Mouse (Mus musculus): ENCODE measurements around the gene Pygm. TPM values are rescaled to one million over a fixed set of nuclear protein-coding genes. Genes with fewer than 3 reads are reported as not detected.

Pygm gene
- polyA plus RNA-seq, 1 experiment from 2014 or later, result 7.3 TPM

DNA sequence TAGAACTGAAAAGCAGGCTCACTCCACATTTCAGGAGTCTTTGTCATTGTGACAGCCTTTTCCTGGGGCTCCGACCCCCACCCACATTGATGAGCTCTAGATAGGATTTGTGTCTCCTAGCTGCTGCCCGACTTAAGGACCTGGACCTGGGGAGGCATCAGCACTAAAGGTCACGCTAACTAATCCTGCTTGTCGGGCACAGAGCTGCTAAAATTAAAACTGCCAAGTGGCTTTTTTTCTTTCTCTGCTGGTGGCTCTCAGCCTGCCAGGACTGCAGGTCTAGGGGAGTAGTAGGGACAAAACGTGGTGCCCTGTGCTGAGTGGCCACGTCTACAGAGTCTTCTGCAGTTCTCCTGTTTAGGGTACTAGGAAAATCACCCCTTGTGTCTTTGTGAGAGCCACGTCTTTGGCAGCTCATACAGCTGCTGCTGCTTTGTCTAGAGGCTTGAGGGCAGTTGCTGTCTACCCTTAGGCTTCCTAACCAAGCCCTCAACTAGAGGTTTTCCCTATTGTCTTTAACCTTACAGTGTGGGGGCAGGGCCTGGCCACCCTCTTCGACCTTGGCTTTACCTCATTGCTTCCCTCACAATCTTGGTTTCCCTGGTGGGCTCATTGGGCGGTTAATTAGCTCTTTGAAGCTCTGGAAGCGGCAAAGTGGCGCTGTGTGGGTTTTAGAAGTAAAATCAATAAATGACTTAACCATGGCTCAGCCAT, 6.7 kb upstream of the Pygm start:
- Histone ChIP-seq H3K27ac (ENCODE audit: low read length) (no peak overlapping the region), H3K4me3 (ENCODE audit: low read depth, low read length) (no peak overlapping the region), H3K36me3 (ENCODE audit: control insufficient read depth, insufficient read depth, low read length) (peaks cover 48% of the 10 kb centered on the region), H3K9ac (ENCODE audit: low read depth, low read length) (no peak overlapping the region), H3K4me1 (ENCODE audit: control insufficient read depth, insufficient read depth, low read length) (no peaks in the 10 kb centered on the region), H3K4me2 (ENCODE audit: low read length) (no peak overlapping the region), H3K27me3 (ENCODE audit: control insufficient read depth, insufficient read depth, low read depth, low read length) (no peaks in the 10 kb centered on the region), H3K9me3 (replicated peaks; ENCODE audit: control insufficient read depth, low read length, poor library complexity, severe bottlenecking) (no peaks in the 10 kb centered on the region)
- 47% methylated on average over 11 of the region's 11 CpGs for WGBS
- ATAC-seq, result no peak

DNA sequence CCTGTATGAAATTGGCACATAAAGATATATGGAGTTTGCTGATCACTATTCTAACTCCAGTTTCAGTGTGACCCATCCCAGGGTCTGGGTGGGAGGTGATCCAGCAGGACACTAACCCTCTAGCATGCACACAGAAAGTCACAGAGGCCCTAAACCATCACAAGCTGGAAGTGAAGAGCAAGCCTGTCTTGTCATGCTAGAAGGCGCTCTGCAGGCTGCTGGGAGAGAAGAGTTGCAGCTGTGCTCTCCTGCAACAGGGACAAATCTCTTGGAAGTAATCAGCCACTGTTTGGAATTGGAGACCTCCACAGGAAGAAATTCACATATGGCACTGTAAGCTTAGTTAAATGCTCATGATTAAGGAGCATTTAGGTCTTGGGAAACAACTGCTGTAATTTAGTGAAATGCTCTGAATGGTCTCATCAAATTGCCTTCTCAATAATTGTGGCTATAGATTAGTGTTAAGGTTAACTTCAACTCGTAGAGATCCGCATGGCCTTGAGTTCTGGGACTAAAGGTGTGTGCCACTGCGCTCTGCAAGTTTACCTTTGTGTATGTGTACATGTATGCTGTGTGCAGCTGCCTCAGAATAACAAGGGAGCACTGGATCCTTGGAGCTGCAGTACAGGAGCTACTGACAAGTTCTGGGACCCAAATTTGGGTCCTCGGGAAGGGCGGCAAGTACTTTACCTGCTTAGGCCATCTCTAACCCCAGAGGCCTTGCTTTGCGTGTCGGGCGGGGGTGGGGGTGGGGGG, 3.6 kb upstream of the Pygm start:
- Histone ChIP-seq H3K4me3 (ENCODE audit: low read depth, low read length) (no peak overlapping the region), H3K36me3 (ENCODE audit: control insufficient read depth, insufficient read depth, low read length) (peaks cover 23% of the 10 kb centered on the region), H3K9me3 (replicated peaks; ENCODE audit: control insufficient read depth, low read length, poor library complexity, severe bottlenecking) (no peaks in the 10 kb centered on the region), H3K4me2 (ENCODE audit: low read length) (no peak overlapping the region), H3K9ac (ENCODE audit: low read depth, low read length) (no peak overlapping the region), H3K27me3 (ENCODE audit: control insufficient read depth, insufficient read depth, low read depth, low read length) (no peaks in the 10 kb centered on the region), H3K4me1 (ENCODE audit: control insufficient read depth, insufficient read depth, low read length) (no peaks in the 10 kb centered on the region; the same call in 1 of the 2 replicates), H3K27ac (ENCODE audit: low read length) (no peak overlapping the region)
- whole genome bisulfite sequencing, result 96% methylated on average over 9 of the region's 9 CpGs
- ATAC-seq, result no peak

DNA sequence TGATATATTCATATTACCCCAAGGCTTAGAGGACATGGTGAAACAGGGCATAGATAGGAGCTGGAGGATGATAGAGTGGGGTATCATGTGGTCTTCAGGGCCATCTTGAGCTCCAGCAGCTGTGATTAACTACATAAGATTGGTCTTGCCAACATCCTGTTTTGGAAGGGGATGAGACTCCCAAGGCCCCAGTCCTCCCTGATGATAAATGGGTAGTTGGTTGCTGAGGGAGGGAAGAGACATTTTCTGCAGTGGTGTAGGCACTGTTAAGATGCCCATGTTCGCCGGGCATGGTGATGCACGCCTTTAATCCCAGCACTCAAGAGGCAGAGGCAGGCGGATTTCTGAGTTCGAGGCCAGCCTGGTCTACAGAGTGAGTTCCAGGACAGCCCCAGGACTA, 3.0 kb upstream of the Pygm start:
- peaks cover 17% of the 10 kb centered on the region for H3K36me3 ChIP-seq (ENCODE audit: control insufficient read depth, insufficient read depth, low read length)
- 93% methylated on average over 5 of the region's 5 CpGs for WGBS
- H3K27ac ChIP-seq (ENCODE audit: low read length), result no peak overlapping the region
- H3K9ac ChIP-seq (ENCODE audit: low read depth, low read length), result no peak overlapping the region
- no peaks in the 10 kb centered on the region; the same call in 1 of the 2 replicates for H3K4me1 ChIP-seq (ENCODE audit: control insufficient read depth, insufficient read depth, low read length)
- H3K9me3 ChIP-seq (replicated peaks; ENCODE audit: control insufficient read depth, low read length, poor library complexity, severe bottlenecking), result no peaks in the 10 kb centered on the region
- no peak overlapping the region for H3K4me2 ChIP-seq (ENCODE audit: low read length)
- ATAC-seq, result no peak
- H3K4me3 ChIP-seq (ENCODE audit: low read depth, low read length), result no peak overlapping the region
- no peaks in the 10 kb centered on the region for H3K27me3 ChIP-seq (ENCODE audit: control insufficient read depth, insufficient read depth, low read depth, low read length)

DNA sequence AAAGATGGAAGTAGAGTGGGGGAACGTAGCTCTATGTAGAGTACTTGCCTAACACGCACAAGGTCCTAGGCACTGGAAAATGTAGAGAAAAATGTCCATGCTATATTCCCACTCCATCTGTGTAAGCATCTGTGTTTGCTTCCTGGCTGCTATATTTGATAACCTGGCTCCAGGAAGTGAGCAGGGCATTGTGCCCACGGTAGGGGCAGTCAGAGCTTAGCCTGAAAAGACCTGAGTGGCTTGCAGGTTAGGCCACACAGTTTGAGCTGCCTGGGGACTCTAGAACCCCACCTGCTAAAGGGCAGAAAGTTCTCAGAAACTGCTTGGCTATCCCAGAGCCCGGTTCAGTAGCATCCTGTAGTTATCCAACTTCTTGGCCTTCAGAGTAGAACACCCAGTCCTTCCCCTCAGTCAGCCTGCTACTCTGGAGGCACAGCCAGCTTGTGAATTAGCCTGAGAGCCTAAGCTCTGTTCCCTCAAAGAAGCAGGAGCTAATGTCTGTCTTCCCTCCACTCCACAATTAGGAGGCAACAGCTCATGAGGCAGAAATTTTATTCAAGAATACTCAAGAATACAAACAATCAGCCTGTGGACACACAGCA, 1.8 kb upstream of the Pygm start:
- H3K4me3 ChIP-seq (ENCODE audit: low read depth, low read length), result no peak overlapping the region
- no peak for ATAC-seq
- WGBS, result 82% methylated on average over 4 of the region's 4 CpGs
- H3K27ac ChIP-seq (ENCODE audit: low read length), result no peak overlapping the region
- H3K27me3 ChIP-seq (ENCODE audit: control insufficient read depth, insufficient read depth, low read depth, low read length), result no peaks in the 10 kb centered on the region
- H3K36me3 ChIP-seq (ENCODE audit: control insufficient read depth, insufficient read depth, low read length), result 0 out of 2 replicates have a peak, but pooled peaks cover 5% of the 10 kb centered on the region
- no peaks in the 10 kb centered on the region for H3K9me3 ChIP-seq (replicated peaks; ENCODE audit: control insufficient read depth, low read length, poor library complexity, severe bottlenecking)
- no peak overlapping the region for H3K9ac ChIP-seq (ENCODE audit: low read depth, low read length)
- H3K4me2 ChIP-seq (ENCODE audit: low read length), result no peak overlapping the region
- no peaks in the 10 kb centered on the region; the same call in 1 of the 2 replicates for H3K4me1 ChIP-seq (ENCODE audit: control insufficient read depth, insufficient read depth, low read length)

DNA sequence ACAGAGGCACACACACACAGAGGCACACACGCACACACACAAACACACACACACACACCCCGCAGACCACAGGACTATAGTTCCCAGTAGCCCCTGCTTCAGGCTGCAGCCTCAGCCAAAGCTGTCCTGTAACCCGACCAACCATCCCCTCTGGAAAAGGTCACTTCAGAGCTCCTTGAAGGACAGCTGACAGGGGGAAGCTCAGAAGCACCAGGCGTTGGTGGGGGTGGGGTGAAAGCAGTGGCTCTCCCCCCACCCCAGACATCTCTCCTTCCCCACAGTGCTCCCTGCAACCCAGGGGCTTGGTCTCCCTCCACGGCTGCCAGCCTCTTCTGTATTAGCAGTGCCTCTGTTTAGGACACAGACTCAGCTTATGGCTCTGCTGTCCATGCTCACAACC, 729 bp upstream of the Pygm start:
- H3K9ac ChIP-seq (ENCODE audit: low read depth, low read length), result no peak overlapping the region
- WGBS, result 42% methylated on average over 5 of the region's 5 CpGs
- H3K9me3 ChIP-seq (replicated peaks; ENCODE audit: control insufficient read depth, low read length, poor library complexity, severe bottlenecking), result no peaks in the 10 kb centered on the region
- no peaks in the 10 kb centered on the region for H3K36me3 ChIP-seq (ENCODE audit: control insufficient read depth, insufficient read depth, low read length)
- no peak for ATAC-seq
- H3K4me1 ChIP-seq (ENCODE audit: control insufficient read depth, insufficient read depth, low read length), result no peaks in the 10 kb centered on the region; the same call in 1 of the 2 replicates
- no peaks in the 10 kb centered on the region for H3K27me3 ChIP-seq (ENCODE audit: control insufficient read depth, insufficient read depth, low read depth, low read length)
- no peak overlapping the region for H3K4me3 ChIP-seq (ENCODE audit: low read depth, low read length)
- no peak overlapping the region for H3K27ac ChIP-seq (ENCODE audit: low read length)
- no peak overlapping the region for H3K4me2 ChIP-seq (ENCODE audit: low read length)

DNA sequence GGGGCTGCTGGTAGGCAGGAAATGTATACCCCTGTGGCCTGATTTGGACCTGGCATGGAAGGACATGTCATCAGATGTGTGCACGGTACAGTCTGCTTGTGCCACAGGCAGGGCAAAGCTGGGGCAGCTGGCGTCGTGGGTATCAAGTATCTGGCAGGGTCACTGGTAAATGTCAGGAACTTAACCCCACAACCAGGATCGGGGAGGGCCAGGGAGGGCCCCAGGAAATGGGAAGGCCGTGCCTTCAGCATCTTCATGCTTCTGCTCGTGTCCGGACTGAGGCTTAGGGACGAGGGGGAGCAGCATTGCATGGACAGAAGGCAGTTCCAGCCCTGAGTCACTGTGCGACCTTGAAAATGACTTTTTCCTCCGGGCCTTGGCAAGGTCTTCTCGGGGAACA, 755 bp downstream of the Pygm start:
- Histone ChIP-seq H3K36me3 (ENCODE audit: control insufficient read depth, insufficient read depth, low read length) (no peaks in the 10 kb centered on the region), H3K9me3 (replicated peaks; ENCODE audit: control insufficient read depth, low read length, poor library complexity, severe bottlenecking) (no peaks in the 10 kb centered on the region), H3K27ac (ENCODE audit: low read length) (no peak overlapping the region), H3K27me3 (ENCODE audit: control insufficient read depth, insufficient read depth, low read depth, low read length) (no peaks in the 10 kb centered on the region), H3K4me2 (ENCODE audit: low read length) (no peak overlapping the region), H3K4me3 (ENCODE audit: low read depth, low read length) (no peak overlapping the region), H3K9ac (ENCODE audit: low read depth, low read length) (no peak overlapping the region), H3K4me1 (ENCODE audit: control insufficient read depth, insufficient read depth, low read length) (peaks cover 7% of the 10 kb centered on the region)
- WGBS, result 87% methylated on average over 11 of the region's 11 CpGs
- no peak for ATAC-seq

DNA sequence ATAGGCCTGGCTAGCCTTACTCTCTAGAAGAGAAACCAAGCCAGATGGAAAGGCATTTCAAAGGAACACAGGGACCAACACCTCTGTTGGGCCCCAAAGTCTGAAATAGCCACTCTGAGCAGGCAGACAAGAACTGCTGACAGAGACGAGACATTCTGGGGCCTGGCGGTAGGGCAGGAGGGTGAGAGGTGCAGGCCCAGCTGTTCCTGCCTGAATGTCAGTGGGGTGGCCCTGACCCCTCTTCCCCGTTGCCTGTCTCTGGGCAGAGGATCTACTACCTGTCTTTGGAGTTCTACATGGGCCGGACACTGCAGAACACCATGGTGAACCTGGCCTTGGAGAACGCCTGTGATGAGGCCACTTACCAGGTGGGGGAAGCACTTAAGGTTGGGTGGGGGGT, 1.2 kb downstream of the Pygm start:
- 83% methylated on average over 5 of the region's 5 CpGs for WGBS
- ATAC-seq, result no peak
- Histone ChIP-seq H3K4me3 (ENCODE audit: low read depth, low read length) (no peak overlapping the region), H3K27ac (ENCODE audit: low read length) (no peak overlapping the region), H3K4me2 (ENCODE audit: low read length) (no peak overlapping the region), H3K4me1 (ENCODE audit: control insufficient read depth, insufficient read depth, low read length) (peaks cover 8% of the 10 kb centered on the region), H3K9ac (ENCODE audit: low read depth, low read length) (no peak overlapping the region), H3K36me3 (ENCODE audit: control insufficient read depth, insufficient read depth, low read length) (no peaks in the 10 kb centered on the region), H3K27me3 (ENCODE audit: control insufficient read depth, insufficient read depth, low read depth, low read length) (no peaks in the 10 kb centered on the region), H3K9me3 (replicated peaks; ENCODE audit: control insufficient read depth, low read length, poor library complexity, severe bottlenecking) (no peaks in the 10 kb centered on the region)

DNA sequence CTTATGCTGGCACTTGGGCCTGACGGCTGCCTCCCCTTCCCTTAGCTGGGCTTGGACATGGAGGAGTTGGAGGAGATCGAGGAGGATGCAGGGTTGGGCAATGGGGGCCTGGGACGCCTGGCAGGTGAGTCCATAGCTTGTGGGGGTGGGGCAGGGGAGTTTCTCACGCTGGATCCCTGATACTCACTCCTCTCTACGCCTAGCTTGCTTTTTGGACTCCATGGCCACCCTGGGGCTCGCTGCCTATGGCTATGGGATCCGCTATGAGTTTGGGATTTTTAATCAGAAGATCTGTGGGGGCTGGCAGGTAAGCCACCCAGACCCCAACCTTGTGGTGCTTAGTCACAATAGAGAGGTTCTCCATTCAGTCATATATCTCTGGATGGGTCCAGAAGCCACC, 1.6 kb downstream of the Pygm start:
- H3K27me3 ChIP-seq (ENCODE audit: control insufficient read depth, insufficient read depth, low read depth, low read length), result no peaks in the 10 kb centered on the region
- no peak overlapping the region for H3K4me3 ChIP-seq (ENCODE audit: low read depth, low read length)
- H3K9me3 ChIP-seq (replicated peaks; ENCODE audit: control insufficient read depth, low read length, poor library complexity, severe bottlenecking), result no peaks in the 10 kb centered on the region
- 89% methylated on average over 7 of the region's 7 CpGs for WGBS
- peaks cover 8% of the 10 kb centered on the region for H3K4me1 ChIP-seq (ENCODE audit: control insufficient read depth, insufficient read depth, low read length)
- ATAC-seq, result no peak
- no peak overlapping the region for H3K4me2 ChIP-seq (ENCODE audit: low read length)
- no peak overlapping the region for H3K9ac ChIP-seq (ENCODE audit: low read depth, low read length)
- no peaks in the 10 kb centered on the region for H3K36me3 ChIP-seq (ENCODE audit: control insufficient read depth, insufficient read depth, low read length)
- H3K27ac ChIP-seq (ENCODE audit: low read length), result no peak overlapping the region

DNA sequence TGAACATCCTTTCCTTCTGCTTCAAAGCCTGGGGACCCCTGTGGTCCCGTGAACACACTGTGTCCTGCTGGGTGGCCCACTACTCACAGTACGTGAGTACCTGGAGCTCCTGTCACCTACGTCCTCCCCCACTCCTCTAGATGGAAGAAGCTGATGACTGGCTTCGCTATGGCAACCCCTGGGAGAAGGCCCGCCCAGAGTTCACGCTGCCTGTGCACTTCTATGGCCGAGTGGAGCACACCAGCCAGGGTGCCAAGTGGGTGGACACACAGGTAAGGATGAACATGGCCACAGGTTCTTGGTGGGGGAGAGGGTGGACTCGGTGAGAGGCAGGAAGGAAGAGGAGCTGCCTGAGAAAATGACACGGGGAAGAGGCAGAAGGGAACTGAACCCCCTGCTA, 2.0 kb downstream of the Pygm start:
- H3K27ac ChIP-seq (ENCODE audit: low read length), result no peak overlapping the region
- H3K4me1 ChIP-seq (ENCODE audit: control insufficient read depth, insufficient read depth, low read length), result peaks cover 8% of the 10 kb centered on the region
- H3K9me3 ChIP-seq (replicated peaks; ENCODE audit: control insufficient read depth, low read length, poor library complexity, severe bottlenecking), result no peaks in the 10 kb centered on the region
- no peak overlapping the region for H3K4me2 ChIP-seq (ENCODE audit: low read length)
- no peak overlapping the region for H3K9ac ChIP-seq (ENCODE audit: low read depth, low read length)
- no peaks in the 10 kb centered on the region for H3K36me3 ChIP-seq (ENCODE audit: control insufficient read depth, insufficient read depth, low read length)
- no peaks in the 10 kb centered on the region for H3K27me3 ChIP-seq (ENCODE audit: control insufficient read depth, insufficient read depth, low read depth, low read length)
- WGBS, result 68% methylated on average over 9 of the region's 9 CpGs
- ATAC-seq, result no peak
- no peak overlapping the region for H3K4me3 ChIP-seq (ENCODE audit: low read depth, low read length)

Data from midbrain, embryonic 16.5 days (tissue).